ENCODE assay signal across 11 mouse cellular contexts in the genomic region with DNA sequence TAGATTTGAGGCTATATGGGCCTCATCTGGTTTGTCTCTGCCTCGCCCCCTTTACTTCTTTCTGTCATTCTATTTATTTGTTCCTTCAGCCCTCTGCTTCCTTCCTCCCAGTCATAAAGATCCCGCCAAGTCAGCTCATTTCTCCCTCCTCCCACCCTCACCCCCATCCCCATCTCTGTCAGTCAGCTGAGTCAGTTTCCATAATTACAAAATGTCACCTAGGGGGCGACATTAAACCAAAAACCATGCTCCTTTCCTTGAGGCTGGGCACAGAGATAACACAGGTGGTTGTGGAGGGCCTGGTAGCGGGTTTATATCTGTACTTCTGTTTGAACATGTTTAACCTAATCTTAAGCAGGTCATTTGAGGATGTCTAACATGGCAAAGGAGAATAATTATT. TPM values are rescaled to one million over a fixed set of nuclear protein-coding genes. Genes with fewer than 3 reads are reported as not detected.
DNase-seq lines count a peak whose midpoint lies in the region; ATAC-seq lines count a peak whose summit lies in the region.
"Had no signal": no experiment of that assay in that cellular context is flagged by ENCODE, and none has a peak within 500 bp of the region (broad histone marks: within the 10 kb centered on the region; RNA-seq: fewer than 3 reads in every experiment).

No protein-coding gene starts in this region.

- ATAC-seq in liver, embryonic 12.5 days, result peak; percentile 66

- no peak overlapping the region for H3K9ac ChIP-seq in liver, embryonic 12.5 days
- H3K9ac ChIP-seq: limb, embryonic 15.5 days had no signal

- intact Hi-C loops in heart, postnatal 25 days (cut with DNase I), result no loop called here

- 51% methylated on average over 4 of the region's 4 CpGs for WGBS in heart, embryonic 10.5 days
- 13% methylated on average over 4 of the region's 4 CpGs for WGBS in liver, embryonic 12.5 days (ENCODE audit: insufficient replicate concordance)

- H3K27me3 ChIP-seq in heart, embryonic 10.5 days (ENCODE audit: insufficient read depth, poor library complexity, severe bottlenecking), result no peaks in the 10 kb centered on the region
- no peaks in the 10 kb centered on the region for H3K27me3 ChIP-seq in liver, embryonic 12.5 days (replicated peaks)
- H3K27me3 ChIP-seq: limb, embryonic 15.5 days had no signal

- H3K36me3 ChIP-seq in heart, embryonic 10.5 days, result no peaks in the 10 kb centered on the region
- H3K36me3 ChIP-seq in liver, embryonic 12.5 days, result 0 out of 2 replicates have a peak, but pooled peaks cover 9% of the 10 kb centered on the region
- H3K36me3 ChIP-seq: limb, embryonic 15.5 days had no signal

- no peak overlapping the region for H3K4me3 ChIP-seq in heart, embryonic 10.5 days
- H3K4me3 ChIP-seq in liver, embryonic 12.5 days, result no peak overlapping the region
- H3K4me3 ChIP-seq: limb, embryonic 15.5 days had no signal

- H3K27ac ChIP-seq in heart, embryonic 10.5 days, result no peak overlapping the region
- no peak overlapping the region for H3K27ac ChIP-seq in liver, embryonic 12.5 days
- H3K27ac ChIP-seq: limb, embryonic 15.5 days had no signal

- no peak overlapping the region for H3K4me2 ChIP-seq in liver, embryonic 12.5 days
- H3K4me2 ChIP-seq: limb, embryonic 15.5 days had no signal

- peaks cover 5% of the 10 kb centered on the region for H3K4me1 ChIP-seq in heart, embryonic 10.5 days
- H3K4me1 ChIP-seq in liver, embryonic 12.5 days, result peaks cover 51% of the 10 kb centered on the region

- peak; percentile 58 for DNase-seq in heart, embryonic 10.5 days (ENCODE audit: low spot score)
- DNase-seq in heart, postnatal 25 days (ENCODE audit: low spot score), result no peak
- peak; percentile 29 for DNase-seq in thymus, postnatal 25 days
- no peak for DNase-seq in thymus, adult 18-20 months
- no peak for DNase-seq in frontal cortex, adult 2 months (ENCODE audit: extremely low spot score in 1 of 2, low spot score in 1 of 2)
- DNase-seq in layer of hippocampus, adult 9-10 months (ENCODE audit: low spot score), result no peak
- no peak for DNase-seq in left cerebral cortex, adult 8-10 months (ENCODE audit: low spot score in 2 of 2)
- DNase-seq: cerebellum, postnatal 36 days; kidney, adult 8-10 months had no signal

- H3K9me3 ChIP-seq in heart, embryonic 10.5 days, result no peaks in the 10 kb centered on the region
- no peaks in the 10 kb centered on the region for H3K9me3 ChIP-seq in liver, embryonic 12.5 days (replicated peaks)
- H3K9me3 ChIP-seq: limb, embryonic 15.5 days had no signal

RNA-seq across cellular contexts. Expression of a gene that starts 31.0 kb away (rescaled TPM):
- polyA plus RNA-seq in heart, embryonic 10.5 days (2016; fragmentation: Nextera tagmentation; extraction: Ambion mirVana), result 15.8 and 19.3 TPM in 2 replicates
- 10 to 100 TPM; 11.5 to 12.9 TPM for total RNA-seq in heart, postnatal 25 days (2021)
- polyA plus RNA-seq in liver, embryonic 12.5 days (2016; fragmentation: Nextera tagmentation; extraction: Ambion mirVana), result 16.1 and 17.4 TPM in 2 replicates
- polyA plus RNA-seq in frontal cortex, adult 2 months (2012; rRNA removed), result 28.5 and 29.1 TPM in 2 replicates
- total RNA-seq in left cerebral cortex, adult 8-10 months (2022), result 10 to 100 TPM; 37.5 to 44.9 (median 41.4) TPM

RNA-seq across cellular contexts. Expression of a gene that starts 58.8 kb away (rescaled TPM):
- 2.7 and 3.8 TPM in 2 replicates for polyA plus RNA-seq in heart, embryonic 10.5 days (2016; fragmentation: Nextera tagmentation; extraction: Ambion mirVana)
- 1 to 10 TPM; 1.4 to 1.6 TPM for total RNA-seq in heart, postnatal 25 days (2021)
- 1.6 and 1.9 TPM in 2 replicates for polyA plus RNA-seq in liver, embryonic 12.5 days (2016; fragmentation: Nextera tagmentation; extraction: Ambion mirVana)
- 6.0 and 7.8 TPM in 2 replicates for polyA plus RNA-seq in frontal cortex, adult 2 months (2012; rRNA removed)
- 1 to 10 TPM; 3.2 to 7.2 (median 4.6) TPM for total RNA-seq in left cerebral cortex, adult 8-10 months (2022)

Comparison
In these comparisons a context has a peak if more than half of its experiments do, and no peak if none do; other contexts are left out.
1. DNase-seq: peak in heart, embryonic 10.5 days (single experiment) and thymus, postnatal 25 days (single experiment); none in heart, postnatal 25 days (single experiment), thymus, adult 18-20 months (0 of 2), frontal cortex, adult 2 months (0 of 2), layer of hippocampus, adult 9-10 months (single experiment) and left cerebral cortex, adult 8-10 months (0 of 2).